Mouse (Mus musculus): ENCODE data around the gene Slain2.
"Not testable (repeated sequence)": the region's sequence is repeated elsewhere in the genome, so short reads cannot be mapped to it uniquely, and the experiment has no call there.

Gene Slain2

GRCm38 (mm10) chr5:73012884-73013610, 98.9 kb downstream of the Slain2 start:
- not testable (repeated sequence) for DNase-seq (ENCODE audit: low spot score in 2 of 2)

- DNase-seq (ENCODE audit: low spot score in 2 of 2): not testable (repeated sequence)
Observed at GRCm38 (mm10) chr5:73013611-73014287, 99.6 kb downstream of the Slain2 start.

- no peak for DNase-seq (ENCODE audit: low spot score in 2 of 2)
Observed at GRCm38 (mm10) chr5:73014745-73015144, 100.6 kb downstream of the Slain2 start.

GRCm38 (mm10) chr5:73023801-73024200, 109.7 kb downstream of the Slain2 start:
- DNase-seq (ENCODE audit: low spot score in 2 of 2): no peak
